Mouse (Mus musculus) v-Abl transformed pro-B cells (cell line): ENCODE measurements around the gene Galnt6.

Experiments
- in situ Hi-C, 2 experiments: fragments of 400-800 bp; cut with MboI; formaldehyde crosslinking; loops; one replicate each; pipeline ENCODE4 v1.15.1; 2025; ENCODE audit not compliant: unreplicated experiment in 2 of 2

Galnt6 gene

DNA sequence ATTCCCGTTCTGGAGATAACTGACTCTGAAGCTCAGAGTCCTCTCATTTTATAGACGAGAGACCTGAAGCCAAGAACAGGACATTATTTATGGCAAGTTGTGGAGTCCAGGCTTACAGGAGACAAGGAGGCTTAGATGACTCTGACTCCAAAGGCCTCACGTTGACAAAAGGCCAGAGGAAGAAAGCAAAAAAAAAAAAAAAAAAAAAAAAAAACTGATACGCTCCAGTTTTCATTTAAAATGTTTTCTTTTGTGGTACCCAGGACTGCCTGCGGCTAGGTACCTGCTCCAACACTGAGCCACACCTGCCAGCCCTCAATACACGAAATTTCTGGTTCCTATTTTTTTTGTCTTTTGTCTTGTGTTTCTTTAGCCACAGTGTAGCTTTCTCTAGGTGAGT, 61.8 kb downstream of the Galnt6 start:
- in situ Hi-C loops, result no loop called here

DNA sequence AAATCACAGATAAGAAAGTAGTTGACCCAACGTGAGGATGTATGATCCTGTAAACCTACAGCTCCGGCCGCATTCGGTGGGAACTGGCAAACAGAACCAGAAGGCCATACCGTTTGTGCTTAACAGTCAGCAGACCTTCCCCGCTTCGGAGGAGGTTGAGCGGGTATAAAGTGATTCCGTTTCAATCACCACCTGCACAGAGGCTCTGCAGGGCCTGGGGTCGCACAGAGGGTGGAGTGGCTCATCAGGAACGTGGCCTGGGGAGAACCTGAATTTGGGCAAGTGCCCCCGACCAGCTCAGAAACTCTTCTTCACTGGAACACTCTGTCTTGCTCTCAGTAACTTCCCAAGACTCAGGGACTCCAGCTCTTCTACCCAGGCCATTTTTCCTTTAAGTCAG, 62.3 kb downstream of the Galnt6 start:
- in situ Hi-C loops, result no loop called here

DNA sequence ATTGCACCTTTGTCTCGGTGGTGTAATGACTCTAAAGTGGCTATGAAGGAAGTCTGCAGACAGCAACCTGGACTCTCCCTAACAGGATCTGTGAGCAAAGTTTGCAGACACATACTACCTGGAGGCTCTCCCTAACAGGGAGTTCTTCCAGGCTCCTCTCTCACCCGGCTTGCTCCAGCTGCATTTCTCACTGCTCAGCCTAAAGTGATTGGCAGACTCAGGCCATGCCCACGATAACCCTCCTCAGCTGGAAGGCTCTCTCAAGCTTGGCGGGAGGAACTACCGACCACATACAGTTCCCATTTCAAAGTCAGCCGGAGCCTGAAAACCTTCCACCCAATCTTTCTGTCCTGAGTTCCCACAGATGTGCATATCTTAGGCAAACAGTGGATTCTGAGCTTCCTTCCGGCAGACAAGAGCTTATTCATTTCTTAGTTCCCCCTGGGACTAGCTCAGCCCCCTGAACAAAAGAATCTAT, 62.9 kb downstream of the Galnt6 start:
- in situ Hi-C loops, result no loop called here

DNA sequence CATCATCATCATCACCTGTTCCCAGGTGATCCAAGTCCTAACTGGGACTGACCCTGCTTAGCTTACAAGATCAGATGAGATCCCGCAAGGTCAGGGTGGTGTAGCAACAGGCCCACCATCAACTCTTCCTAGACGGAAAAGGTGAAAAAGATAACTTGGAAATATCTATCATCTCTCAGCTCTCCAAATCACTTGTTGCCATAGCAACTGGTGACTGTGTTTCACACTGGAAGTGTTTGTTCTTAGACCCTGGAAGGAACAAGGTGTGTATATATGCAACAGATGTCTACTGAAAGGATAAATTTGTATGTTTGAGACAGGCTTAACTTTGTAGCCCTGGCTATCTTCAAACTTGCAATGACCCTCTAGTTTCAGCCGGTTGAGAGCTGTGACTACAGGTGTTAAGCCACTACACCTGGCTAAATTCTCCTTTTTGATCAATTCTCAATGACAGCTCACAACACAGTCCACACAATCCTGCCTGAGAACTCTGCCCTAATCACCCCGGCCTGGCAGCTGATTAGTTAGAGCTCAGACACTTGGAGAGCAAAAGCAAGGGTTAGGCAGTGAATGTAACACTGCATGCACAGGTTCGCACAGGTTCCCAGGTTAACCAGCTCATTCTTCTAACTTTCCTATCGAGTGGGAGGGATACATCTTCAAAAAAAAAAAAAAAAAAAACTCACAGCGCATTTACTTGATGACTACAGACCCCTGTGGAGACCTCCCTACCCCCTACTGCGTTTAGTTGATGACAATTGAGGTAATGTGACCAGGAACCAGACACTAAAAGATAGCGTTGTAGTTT, 63.6 kb downstream of the Galnt6 start:
- in situ Hi-C loops, result no loop called here

DNA sequence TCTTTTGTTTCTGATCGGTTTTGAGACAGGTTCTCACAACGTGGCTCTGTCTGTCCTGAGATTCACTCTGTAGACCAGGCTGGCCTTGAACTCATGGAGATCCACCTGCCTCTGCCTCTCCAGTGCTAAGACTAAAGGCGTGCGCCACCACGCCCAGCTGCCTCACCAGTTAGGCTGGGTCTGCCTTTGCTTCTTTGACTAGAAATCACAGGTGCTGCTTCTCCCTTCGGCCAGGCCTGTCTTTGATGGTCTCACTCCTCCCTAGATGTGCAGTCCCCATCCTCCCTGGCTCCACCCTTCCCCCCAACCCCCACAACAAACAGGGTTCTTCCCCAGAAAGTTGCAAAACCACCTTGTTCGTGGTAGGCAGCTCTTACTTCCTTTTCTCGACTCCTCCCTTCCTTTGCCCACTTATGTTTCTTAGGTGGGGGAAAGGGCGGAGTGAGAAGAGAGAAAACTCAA, 64.3 kb downstream of the Galnt6 start:
- in situ Hi-C loops, result no loop called here

DNA sequence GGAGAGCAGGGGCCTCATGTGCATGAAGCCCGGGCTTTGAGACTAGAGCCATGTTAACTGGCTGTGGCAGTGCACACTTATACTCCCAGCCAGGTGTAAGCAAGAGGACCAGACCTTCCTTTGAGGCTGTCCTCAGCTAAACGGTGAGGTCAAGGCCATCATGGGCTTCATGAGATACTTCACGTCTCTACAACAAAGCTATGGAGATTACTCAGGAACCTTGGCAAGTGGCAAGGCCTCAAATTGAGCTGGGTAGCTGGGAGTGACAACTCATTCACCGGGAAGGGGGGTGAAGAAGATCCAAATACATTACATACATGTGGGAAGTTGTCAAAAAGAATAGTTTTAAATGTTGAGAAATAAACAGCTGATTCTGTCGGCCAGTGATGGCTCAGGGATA, 68.4 kb downstream of the Galnt6 start:
- in situ Hi-C loops, result no loop called here

DNA sequence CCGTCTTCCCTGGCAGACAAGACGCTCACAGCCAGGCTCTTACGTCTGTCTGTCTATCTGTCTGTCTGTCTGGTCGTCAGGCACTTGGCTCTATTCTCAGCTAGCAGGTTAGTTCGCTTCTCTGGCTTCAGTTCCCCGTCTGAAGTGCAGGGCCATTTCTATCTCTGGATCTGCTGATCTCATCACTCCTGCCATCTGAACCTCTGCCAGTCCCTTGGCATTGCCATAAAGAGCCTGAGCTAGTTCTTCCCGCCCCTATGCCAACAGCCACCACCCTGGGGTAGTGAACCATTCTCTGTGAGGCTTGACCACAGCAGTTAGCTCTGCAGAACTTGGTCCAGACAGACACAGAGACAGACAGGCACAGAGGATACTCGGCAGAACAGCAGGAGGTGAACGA, 68.9 kb downstream of the Galnt6 start:
- in situ Hi-C loops, result no loop called here

DNA sequence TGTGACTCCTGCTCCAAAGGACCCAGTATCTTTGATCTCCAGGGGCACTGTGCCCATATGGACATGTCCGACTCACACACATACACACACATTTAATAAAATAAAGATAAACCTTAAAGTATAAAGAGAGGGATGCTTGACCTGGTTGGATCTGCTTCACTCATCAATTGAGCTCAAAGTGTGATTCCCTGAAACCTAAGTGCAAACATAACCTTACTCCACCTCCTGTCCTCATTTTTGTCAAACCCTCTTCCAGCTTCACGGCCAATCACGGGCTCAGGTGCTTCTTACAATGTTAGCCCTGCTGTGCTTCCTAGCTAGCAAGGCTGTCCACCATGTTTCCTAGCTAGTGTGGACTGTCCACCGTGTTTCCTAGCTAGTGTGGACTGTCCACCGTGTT, 74.0 kb downstream of the Galnt6 start:
- in situ Hi-C loops, result no loop called here

DNA sequence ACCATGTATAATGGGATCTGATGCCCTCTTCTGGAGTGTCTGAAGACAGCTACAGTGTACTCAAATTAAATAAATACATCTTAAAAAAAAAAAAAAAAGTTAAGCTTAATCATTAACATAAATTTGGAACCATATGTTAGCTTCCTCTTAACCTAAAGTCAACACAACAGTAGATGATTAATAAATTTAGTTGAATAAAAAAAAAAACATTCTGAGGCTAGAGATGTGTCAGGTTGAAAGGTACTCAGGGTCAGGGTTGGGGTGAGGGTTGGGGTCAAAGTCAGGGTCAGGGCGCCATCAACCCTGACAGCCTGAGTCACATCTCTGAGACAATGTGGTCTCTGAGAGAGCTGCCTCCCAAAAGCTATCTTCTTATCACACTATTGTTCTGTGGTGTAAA, 74.9 kb downstream of the Galnt6 start:
- in situ Hi-C loops, result no loop called here

DNA sequence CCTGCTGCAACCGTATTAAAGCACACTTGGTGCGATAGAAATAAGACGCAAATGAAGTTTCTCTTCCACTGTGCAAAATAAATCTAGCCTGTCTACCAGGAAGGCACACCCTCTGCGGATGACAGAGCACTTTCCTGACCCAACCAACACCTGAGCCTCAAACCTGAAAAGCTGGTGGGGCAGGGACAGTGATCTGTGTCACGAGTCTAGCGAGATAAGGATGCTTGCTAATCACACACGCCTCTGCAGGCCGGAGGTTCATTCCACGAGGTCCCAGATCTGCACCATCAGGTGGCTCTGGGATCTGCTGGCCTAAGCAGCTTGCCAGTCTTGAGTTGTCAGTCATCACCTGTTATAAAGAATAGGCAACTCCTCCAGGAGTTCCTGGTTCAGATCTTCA, 77.6 kb downstream of the Galnt6 start:
- in situ Hi-C loops, result no loop called here

DNA sequence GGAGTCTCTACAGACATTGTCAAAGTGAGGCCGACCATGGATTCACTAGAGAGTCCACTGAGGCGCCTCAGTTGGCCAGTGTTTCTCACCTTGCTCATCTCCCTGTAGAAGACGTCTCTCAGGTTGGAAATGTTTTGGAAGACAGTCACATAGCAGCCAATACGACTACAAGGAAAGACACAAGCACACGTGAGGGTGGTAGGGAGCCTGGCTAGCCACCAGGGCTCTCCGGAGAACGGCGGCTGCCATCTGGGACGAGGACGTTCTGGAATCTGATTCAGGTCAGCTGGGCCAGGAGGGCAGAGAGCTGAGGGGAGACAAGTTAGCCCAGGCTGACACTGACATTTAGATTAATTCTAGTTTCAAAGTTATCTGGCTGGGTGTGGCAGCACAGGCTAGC, 79.1 kb downstream of the Galnt6 start:
- in situ Hi-C loops, result no loop called here

DNA sequence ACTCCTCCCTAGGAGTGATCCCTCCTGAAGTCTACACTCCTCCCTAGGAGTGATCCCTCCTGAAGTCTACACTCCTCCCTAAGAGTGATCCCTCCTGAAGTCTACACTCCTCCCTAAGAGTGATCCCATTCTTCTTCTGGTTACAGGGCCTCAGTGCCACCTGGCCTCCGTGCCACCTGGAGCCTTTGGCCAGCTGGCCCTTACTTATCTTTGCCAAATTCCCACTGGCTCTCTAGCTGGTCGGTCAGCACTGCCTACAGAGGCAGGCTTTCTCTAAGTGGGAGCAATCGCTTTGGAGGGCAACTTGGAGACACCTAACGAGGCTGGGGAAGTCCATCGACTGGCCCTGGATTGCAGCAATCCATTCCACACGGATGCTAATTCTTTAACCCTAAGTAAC, 83.0 kb downstream of the Galnt6 start:
- in situ Hi-C loops, result no loop called here

DNA sequence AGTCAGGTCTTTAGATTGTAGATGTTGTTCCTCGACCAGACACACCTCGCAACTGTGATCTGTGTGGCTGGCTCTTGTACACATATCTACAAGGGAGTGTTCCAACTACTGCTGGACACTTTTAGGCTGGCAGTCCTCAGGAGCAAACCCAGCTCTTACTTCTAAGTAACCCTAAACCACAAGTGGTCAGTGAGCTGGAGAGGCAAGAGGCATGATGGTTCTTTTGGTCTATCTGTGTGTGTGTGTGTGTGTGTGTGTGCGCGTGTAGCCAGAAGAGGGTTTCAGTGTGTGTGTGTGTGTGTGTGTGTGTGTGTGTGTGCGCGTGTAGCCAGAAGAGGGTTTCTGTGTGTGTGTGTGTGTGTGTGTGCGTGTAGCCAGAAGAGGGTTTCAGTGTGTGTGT, 86.7 kb downstream of the Galnt6 start:
- in situ Hi-C loops, result no loop called here
